Mouse (Mus musculus): ENCODE measurements around the gene Itpa. TPM values are rescaled to one million over a fixed set of nuclear protein-coding genes. Genes with fewer than 3 reads are reported as not detected.
A peak's percentile ranks its signal among the peaks of the same experiment; 100 is the strongest.

Gene Itpa
- total RNA-seq, 1 experiment from 2014 or later: 55.2 TPM

DNA sequence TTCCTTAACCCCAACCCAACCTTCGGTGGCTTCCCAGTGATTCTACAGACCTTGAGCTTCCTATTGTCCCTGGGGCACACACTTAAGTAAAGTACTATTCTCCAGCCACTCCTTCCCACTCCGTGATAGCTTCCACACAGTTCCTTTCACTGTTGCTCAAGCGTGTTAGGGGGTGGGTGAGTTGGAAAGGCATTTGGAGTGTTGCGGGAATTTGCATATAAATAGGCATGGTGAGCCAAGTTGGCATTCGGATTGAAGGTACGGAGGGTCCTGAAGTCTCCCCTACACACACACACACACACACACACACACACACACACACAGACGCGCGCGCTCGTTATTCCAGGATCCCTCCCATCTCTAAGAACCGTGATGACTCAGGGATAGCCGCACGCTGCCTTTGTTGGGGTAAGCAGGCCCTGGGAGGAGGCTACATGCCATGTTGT lies 30.4 kb downstream of the Itpa start:
- ATAC-seq (replicated peaks in 1 of 2; ENCODE audit: insufficient read depth in 1 of 2, low FRiP score in 2 of 2, low TSS enrichment in 1 of 2, low read depth in 1 of 2, poor library complexity in 2 of 2, severe bottlenecking in 2 of 2): no peak

DNA sequence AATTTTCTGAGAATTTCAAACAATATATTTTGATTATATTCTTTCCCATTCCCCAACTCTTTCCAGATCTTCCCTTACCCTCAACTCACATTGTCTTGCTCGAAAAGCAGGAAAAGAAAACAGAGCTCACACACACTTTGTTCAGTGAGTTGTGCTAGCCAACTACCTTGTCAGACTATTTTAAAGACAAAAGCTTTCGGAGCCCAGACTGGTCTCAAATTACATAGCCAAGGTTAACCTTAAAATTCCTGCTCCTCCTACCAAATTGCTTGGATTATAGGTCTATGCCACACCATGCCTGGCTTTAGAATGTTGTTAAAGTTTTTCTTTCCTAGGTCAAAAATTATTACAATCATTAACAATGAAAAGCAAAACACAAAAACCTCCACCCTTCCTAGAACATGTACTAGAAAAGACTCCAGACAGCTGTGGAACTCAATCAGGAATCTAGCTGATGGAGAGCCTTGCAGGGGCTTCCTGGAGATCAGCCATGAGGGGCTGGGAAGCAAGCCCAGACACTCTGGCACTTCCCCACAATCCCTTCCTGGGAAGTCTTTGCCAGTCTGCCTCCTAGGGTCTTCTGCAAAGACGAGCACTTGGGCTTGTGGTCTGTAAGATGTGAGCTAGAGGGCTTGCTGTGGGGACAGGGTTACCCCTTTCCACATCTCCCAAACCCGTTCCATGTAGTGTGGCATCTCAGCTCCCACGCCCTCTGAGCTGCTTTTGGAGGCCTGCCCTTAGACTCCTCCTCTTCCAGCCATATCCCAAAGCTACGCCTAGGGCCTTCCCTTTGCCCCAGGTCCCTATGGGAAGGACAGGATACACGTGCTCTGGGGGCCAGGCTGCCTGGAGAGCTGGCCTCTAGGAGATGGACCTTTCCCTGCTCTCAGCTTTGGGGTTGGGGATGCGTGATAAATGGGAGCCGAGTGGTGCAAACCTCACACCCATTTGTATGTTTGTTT lies 36.9 kb downstream of the Itpa start:
- ATAC-seq (replicated peaks in 1 of 2; ENCODE audit: insufficient read depth in 1 of 2, low FRiP score in 2 of 2, low TSS enrichment in 1 of 2, low read depth in 1 of 2, poor library complexity in 2 of 2, severe bottlenecking in 2 of 2): no peak

DNA sequence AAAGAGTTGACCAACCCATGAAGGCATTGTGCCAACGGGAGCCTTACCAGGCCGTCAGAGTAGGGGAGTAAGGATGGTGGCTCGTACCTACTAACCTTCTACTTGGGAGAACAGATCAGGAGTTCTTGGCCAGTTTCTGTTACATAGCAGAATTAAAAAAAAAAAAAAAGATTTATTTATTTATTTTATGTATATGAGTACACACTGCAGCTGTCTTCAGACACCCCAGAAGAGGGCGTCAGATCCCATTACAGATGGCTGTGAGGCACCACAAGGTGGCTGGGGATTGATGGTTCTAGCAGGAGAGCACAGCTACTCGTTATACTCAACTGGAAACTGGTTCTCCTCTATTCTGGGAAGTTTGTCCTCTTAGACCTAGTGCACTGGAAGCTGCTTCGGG lies 37.8 kb downstream of the Itpa start:
- no peak for ATAC-seq (replicated peaks in 1 of 2; ENCODE audit: insufficient read depth in 1 of 2, low FRiP score in 2 of 2, low TSS enrichment in 1 of 2, low read depth in 1 of 2, poor library complexity in 2 of 2, severe bottlenecking in 2 of 2)

DNA sequence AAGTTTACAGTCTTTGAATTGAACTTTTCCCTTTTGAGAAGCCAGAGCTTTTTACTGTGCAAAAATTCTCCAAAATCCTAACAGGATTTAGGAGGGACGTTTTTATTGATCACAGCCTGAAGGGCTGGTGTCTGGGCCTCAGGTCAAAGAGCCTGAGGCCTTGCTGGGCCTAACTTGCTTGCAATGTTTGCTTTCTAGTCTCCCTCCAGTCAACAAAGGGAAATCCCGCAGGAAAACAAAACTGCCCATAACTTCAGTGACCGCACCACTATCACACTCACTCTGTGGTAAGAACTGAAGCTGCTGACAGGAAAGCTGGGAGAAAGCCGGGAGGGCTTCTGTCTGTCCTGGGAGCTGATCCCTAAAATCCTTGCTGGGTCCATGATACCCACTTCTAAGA lies 39.2 kb downstream of the Itpa start:
- ATAC-seq (replicated peaks in 1 of 2; ENCODE audit: insufficient read depth in 1 of 2, low FRiP score in 2 of 2, low TSS enrichment in 1 of 2, low read depth in 1 of 2, poor library complexity in 2 of 2, severe bottlenecking in 2 of 2): no peak

DNA sequence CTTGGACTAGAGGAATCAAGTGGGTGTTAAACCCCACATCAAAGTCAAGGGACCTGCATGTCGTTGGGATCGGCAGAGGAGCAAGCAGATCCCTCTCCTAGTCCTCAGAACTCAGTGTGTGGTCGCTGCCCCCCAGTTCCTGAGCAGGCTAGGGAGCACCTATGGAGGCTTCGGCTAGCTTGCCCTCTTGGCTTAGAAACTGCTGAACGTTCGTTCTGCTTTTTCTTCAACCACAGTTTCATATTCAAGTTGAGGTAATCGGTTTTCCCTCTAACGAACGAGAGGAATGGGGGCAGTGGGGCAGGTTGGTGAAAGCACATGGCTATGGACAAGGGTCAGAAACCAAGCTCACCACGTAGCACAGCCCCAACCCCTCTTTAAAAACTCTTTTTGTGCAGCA lies 39.6 kb downstream of the Itpa start:
- peak; percentile 51 to 56; a peak in 3 of 4 replicates for ATAC-seq (replicated peaks in 1 of 2; ENCODE audit: insufficient read depth in 1 of 2, low FRiP score in 2 of 2, low TSS enrichment in 1 of 2, low read depth in 1 of 2, poor library complexity in 2 of 2, severe bottlenecking in 2 of 2)

DNA sequence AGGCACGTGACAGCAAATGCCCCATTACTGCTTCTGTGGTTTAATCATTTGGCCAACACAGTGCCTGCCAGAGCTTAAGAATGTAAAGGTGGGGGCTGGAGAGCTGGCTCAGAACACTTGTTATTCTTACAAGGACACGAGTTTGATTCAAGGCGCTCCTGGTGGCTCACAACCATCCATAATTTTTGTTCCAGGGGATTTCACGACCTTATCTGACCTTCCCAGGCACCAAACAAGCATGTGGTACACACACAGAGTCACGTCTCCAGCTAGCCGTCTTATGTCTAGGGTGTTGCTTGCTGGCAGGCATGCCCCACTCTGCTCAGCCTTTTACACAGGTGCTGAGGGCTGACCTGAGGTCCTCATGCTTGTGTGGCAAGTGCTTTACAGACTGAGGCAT lies 50.5 kb downstream of the Itpa start:
- no peak for ATAC-seq (replicated peaks in 1 of 2; ENCODE audit: insufficient read depth in 1 of 2, low FRiP score in 2 of 2, low TSS enrichment in 1 of 2, low read depth in 1 of 2, poor library complexity in 2 of 2, severe bottlenecking in 2 of 2)

DNA sequence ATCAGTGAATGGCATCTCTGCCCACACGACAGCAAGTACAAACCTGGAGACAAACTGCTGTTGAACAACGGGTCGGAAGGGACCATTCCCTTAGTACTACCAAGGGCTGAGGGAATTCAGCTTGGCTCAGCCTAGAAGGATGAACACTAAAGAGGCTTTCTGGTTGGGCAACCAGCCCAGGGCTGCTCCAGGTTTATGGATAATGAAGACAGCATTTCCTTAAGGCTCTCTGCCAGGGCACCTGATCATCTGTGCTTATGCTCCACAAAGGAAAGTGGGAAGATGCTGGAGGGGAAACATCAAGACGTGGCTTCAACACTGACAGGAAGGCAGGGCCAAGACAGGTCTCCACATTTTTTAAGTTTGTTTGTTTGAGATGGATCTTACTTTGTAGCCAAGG lies 57.0 kb downstream of the Itpa start:
- ATAC-seq (replicated peaks in 1 of 2; ENCODE audit: insufficient read depth in 1 of 2, low FRiP score in 2 of 2, low TSS enrichment in 1 of 2, low read depth in 1 of 2, poor library complexity in 2 of 2, severe bottlenecking in 2 of 2): no peak

DNA sequence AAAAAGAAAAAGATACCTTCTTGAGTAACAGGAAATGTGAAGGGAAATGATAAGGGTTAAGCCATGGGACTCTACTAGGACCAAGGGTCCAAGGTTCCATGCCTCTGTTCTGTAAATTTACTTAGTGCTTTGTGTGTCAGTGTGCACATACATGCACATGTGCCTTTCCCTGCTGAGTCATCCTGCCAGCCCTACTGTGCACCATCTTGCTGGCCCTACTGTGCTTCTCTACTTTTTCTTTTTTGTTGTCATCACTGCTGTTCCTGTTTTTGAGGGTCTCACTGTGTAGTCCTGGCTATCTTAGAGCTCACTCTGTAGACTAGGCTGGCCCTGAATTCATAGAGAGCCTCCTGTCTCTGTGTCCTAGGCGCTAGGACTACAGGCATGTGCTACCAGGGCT lies 60.3 kb downstream of the Itpa start:
- no peak for ATAC-seq (replicated peaks in 1 of 2; ENCODE audit: insufficient read depth in 1 of 2, low FRiP score in 2 of 2, low TSS enrichment in 1 of 2, low read depth in 1 of 2, poor library complexity in 2 of 2, severe bottlenecking in 2 of 2)

DNA sequence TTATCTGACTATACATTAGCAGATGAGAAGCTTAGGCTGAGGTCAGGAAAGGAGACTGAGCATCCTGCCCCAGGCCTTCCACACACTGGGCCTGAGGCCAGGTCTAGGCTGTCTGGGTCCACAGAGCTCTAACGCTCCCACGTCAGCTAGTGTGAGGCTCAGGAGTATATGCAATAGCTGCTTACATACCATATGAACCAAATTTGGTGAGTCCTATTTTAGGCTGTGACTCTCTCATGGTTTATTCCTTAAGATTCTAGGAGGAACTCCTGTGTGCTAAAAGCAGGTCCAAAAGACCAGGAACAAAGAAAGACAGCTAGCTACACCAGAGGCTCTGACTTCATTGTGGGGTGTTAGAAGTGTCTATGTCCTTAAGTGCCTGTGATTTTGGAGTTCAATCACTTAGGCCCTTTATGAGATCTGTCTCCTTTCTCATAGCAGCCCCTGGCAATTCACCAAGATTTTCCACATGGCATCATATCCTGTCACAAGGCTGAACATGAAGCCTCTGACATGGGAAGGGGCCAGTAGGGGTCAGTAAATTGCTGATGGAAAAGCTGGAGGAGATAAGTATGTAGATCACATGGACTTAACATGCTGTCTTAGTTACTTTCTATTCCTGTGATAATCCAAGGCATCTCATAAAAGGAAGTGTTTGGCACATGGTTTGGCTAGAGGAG lies 61.6 kb downstream of the Itpa start:
- ATAC-seq (replicated peaks in 1 of 2; ENCODE audit: insufficient read depth in 1 of 2, low FRiP score in 2 of 2, low TSS enrichment in 1 of 2, low read depth in 1 of 2, poor library complexity in 2 of 2, severe bottlenecking in 2 of 2): no peak

DNA sequence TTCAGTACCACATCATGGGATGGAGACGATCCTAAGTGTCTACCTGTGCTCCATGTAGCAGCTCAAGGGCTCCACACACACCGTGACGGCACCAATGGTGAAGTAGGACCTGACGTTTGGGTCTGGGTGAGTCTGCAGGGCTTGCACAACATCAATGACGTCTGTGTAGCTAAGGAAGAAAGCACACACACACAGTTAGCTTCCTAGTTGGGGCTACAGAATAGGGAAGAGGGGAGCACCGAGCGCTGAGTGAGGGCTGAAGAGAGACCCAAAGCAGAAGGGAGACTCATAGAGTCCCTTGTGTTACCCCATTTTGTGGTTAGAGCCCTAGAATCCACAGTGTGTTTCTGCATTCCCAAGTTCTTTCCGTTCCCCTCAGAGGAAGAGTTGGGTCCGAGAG lies 63.3 kb downstream of the Itpa start:
- ATAC-seq (replicated peaks in 1 of 2; ENCODE audit: insufficient read depth in 1 of 2, low FRiP score in 2 of 2, low TSS enrichment in 1 of 2, low read depth in 1 of 2, poor library complexity in 2 of 2, severe bottlenecking in 2 of 2): peak; percentile 28 to 42; a peak in 2 of 4 replicates

Other genes starting within 250 kb of the Itpa start
- gene Vps16, start 243.3 kb upstream of the Itpa start, total RNA-seq (2017): 127 and 142 TPM in 2 replicates
- gene Pced1a, start 242.9 kb upstream of the Itpa start, total RNA-seq (2017): 11.5 and 12.5 TPM in 2 replicates
- gene Ptpra, start 217.3 kb upstream of the Itpa start, total RNA-seq (2017): 155 and 171 TPM in 2 replicates
- 34.9 and 37.2 TPM in 2 replicates for gene Mrps26, start 103.9 kb upstream of the Itpa start, total RNA-seq (2017)
- gene Oxt, start 91.4 kb upstream of the Itpa start, total RNA-seq (2017): not detected in 2 replicates
- not detected in 2 replicates for gene Avp, start 85.1 kb upstream of the Itpa start, total RNA-seq (2017)
- gene Fastkd5, start 37.6 kb upstream of the Itpa start, total RNA-seq (2017): 17.7 and 20.2 TPM in 2 replicates
- 6.3 and 9.4 TPM in 2 replicates for gene Ubox5, start 37.6 kb upstream of the Itpa start, total RNA-seq (2017)
- 0.44 and 0.45 TPM in 2 replicates for gene Lzts3, start 24.8 kb upstream of the Itpa start, total RNA-seq (2017)
- gene Ddrgk1, start 3.0 kb upstream of the Itpa start, total RNA-seq (2017): 97.6 and 97.7 TPM in 2 replicates
- gene Slc4a11, start 29.9 kb downstream of the Itpa start, total RNA-seq (2017): not detected in 2 replicates
- 9.4 and 12.3 TPM in 2 replicates for gene 4930402H24Rik, start 238.8 kb downstream of the Itpa start, total RNA-seq (2017)
- gene Atrn, start 238.9 kb downstream of the Itpa start, total RNA-seq (2017): 9.1 and 17.9 TPM in 2 replicates